Mouse (Mus musculus) megakaryocyte, embryonic 14.5 days (primary cell): ENCODE results near the gene Llgl2. TPM values are rescaled to one million over a fixed set of nuclear protein-coding genes. Genes with fewer than 3 reads are reported as not detected.

Experiments used
- H3K27me3 ChIP-seq: replicated peaks from 2 replicates; pipeline ENCODE3; 2012; ENCODE audit warnings: inconsistent platforms
- H3K36me3 ChIP-seq: replicated peaks from 2 replicates; pipeline ENCODE3; 2012; ENCODE audit warnings: low read length, inconsistent platforms, mixed read lengths
- H3K4me1 ChIP-seq: 2 replicates; pipeline ENCODE4 v1.6.1; 2012; ENCODE audit warnings: inconsistent platforms
- H3K4me3 ChIP-seq: replicated peaks from 2 replicates; pipeline ENCODE3; 2012; ENCODE audit warnings: moderate library complexity, mild to moderate bottlenecking, inconsistent platforms
- H3K9me3 ChIP-seq: 2 replicates; pipeline ENCODE4 v1.6.1; 2012; ENCODE audit warnings: inconsistent platforms
- FLI1 ChIP-seq: IDR thresholded peaks from 2 replicates; pipeline ENCODE4 v1.6.1; 2012; ENCODE audit warnings: low read length, inconsistent platforms, mixed read lengths
- GATA1 ChIP-seq: IDR thresholded peaks from 3 replicates; pipeline ENCODE4 v1.6.1; 2012; ENCODE audit warnings: mixed read lengths, low read length, inconsistent platforms, borderline replicate concordance
- polyA plus RNA-seq: library from polyadenylated mRNA; stranded (reverse); fragments of >175 nt; gene quantifications from 2 replicates; pipeline ENCODE4 v1.2.3, GENCODE M21; 2012; ENCODE audit warnings: low replicate concordance; ENCODE audit not compliant: insufficient read depth

Gene Llgl2
- polyA plus RNA-seq, 1 experiment: 12.4 TPM

DNA sequence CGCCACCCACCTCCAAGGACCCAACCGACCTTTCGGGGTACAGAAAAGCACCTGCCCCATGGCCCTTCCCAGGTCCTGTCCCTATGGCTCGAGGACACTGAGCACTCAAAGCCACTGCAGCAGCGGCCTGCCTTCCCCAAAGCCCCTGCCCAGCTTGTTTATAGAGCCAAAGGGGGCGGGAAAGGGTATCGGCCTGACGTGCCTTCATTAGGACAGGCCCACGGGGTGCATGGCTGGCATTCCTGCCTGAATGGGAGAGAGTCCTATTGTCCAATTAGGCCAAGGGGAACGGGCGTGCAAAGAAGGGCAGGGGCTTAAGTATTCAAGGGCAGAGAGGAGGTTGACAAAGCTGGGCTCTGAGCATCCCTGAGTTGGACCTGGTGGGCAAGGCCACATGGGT lies 15.9 kb upstream of the Llgl2 start:
- no peak overlapping the region for H3K4me3 ChIP-seq
- no peak for TF ChIP-seq FLI1
- no peak for TF ChIP-seq GATA1
- peaks cover 19% of the 10 kb centered on the region for H3K36me3 ChIP-seq
- peaks cover 38% of the 10 kb centered on the region for H3K4me1 ChIP-seq
- H3K9me3 ChIP-seq: no peaks in the 10 kb centered on the region
- H3K27me3 ChIP-seq: peaks cover 50% of the 10 kb centered on the region

DNA sequence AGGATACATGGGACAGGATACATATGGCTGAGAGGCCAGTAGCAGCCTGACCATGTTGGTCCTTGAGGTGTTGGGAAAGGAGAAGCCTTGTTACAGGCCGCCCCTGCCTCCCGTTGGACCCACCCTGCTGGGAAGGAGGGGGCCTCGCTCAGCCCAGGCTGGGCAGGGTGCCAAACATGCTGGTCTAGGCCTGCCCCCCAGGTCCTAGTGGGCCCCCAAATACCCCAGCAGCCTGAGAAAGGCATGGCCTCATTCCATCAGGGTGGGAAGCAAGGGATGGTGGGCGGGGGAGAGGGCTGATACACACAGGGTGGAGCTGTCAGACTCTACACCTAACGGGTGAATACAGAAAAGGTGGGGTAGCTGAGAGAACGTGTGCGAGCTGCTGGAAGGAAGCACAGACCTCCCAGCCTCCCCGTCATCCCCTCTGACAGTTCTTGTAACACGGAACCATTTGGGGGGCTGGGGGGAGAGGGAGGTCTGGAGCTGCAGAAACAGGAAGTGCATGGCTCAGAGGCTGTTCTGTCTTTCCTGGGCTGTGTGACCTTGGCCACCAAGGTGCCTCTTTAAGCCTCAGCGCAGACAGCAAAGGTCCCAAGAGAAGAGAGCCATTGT lies 15.0 kb upstream of the Llgl2 start:
- no peak overlapping the region for H3K4me3 ChIP-seq
- peaks cover 55% of the 10 kb centered on the region for H3K27me3 ChIP-seq
- no peaks in the 10 kb centered on the region for H3K9me3 ChIP-seq
- TF ChIP-seq FLI1 (no peak), GATA1 (no peak)
- H3K4me1 ChIP-seq: peaks cover 46% of the 10 kb centered on the region
- peaks cover 12% of the 10 kb centered on the region for H3K36me3 ChIP-seq

DNA sequence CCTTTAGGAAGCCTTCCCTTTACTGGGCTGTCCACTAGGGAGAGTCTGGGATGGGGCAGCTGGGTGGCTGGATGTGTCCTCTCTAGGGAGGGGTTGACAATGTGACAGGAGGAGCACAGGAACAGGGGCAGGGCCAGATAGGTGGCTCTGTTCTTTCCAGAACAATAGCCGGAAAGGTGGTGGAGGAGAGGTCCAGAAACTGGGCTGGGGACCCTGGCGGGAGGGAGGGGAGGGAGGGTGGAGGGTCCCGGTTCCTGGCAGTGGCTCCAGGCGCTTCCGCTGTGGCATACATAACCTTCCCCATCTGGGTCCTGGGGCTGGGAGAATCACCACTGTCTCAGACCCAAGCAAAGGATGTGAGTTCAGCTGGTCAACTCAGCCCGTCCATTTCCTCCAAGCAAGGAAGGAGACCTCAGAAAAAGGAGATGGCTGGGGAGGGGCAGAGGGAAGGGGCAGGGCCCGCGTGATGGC lies 14.5 kb upstream of the Llgl2 start:
- TF ChIP-seq GATA1: no peak
- no peak for TF ChIP-seq FLI1
- Histone ChIP-seq H3K27me3 (peaks cover 55% of the 10 kb centered on the region), H3K36me3 (peaks cover 11% of the 10 kb centered on the region), H3K4me3 (no peak overlapping the region), H3K9me3 (no peaks in the 10 kb centered on the region), H3K4me1 (peaks cover 51% of the 10 kb centered on the region)

DNA sequence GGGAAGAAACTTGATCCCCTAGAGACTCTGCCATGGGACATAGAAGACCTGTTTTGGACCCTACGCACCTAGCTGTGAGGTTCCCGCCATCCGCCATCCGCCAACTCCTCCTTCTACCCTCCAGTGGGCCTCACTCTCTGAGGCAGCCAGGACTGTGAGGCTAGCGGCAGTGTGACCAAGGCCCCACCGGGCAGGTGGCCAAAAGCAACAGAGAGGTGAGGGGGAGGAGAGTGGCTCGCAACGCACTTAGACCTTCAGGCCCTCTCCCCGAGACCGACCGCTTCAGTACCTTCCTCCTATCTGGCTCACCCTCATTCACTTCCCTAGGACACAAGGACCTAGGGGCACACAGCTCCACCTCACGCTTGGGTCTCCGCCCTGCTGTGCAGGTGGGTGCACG lies 13.5 kb upstream of the Llgl2 start:
- H3K4me3 ChIP-seq: no peak overlapping the region
- H3K36me3 ChIP-seq: peaks cover 3% of the 10 kb centered on the region
- TF ChIP-seq FLI1 (no peak), GATA1 (no peak)
- H3K9me3 ChIP-seq: no peaks in the 10 kb centered on the region
- peaks cover 52% of the 10 kb centered on the region for H3K4me1 ChIP-seq
- H3K27me3 ChIP-seq: peaks cover 53% of the 10 kb centered on the region

DNA sequence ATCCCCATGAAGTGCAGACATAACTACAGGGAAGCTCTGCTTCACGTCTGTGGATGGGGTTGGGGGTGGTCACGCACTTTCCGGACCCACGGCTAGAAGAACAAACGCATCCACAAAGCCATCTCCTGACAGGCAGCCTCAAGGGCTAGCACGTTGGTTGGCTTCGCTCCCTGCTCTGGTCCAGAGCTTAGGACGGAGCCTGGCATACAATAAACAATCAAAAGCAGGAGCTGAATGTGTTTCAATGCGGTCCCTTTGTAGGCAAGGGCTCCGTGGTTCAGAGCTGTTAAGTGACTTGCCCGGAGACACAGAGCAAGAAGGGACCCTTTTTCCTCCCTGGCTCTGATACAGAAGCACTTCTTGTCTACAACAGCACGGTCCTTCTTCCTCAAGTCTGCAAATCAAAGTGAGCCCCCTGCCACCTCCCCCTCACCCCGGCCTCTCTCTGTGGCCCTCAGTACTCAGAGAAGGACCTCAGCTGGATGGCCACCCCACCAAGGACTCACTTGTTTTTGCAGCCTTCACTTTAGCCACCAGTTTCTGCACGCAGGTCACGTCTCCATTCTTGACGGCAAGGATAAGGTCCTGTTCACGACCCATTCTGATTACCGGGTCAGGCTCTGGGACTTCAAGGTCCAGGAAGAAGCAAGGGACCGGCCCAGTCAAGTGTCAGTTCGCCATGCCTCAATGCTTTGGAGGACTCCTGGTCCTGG lies 12.3 kb upstream of the Llgl2 start:
- TF ChIP-seq FLI1 (no peak), GATA1 (no peak)
- peaks cover 5% of the 10 kb centered on the region for H3K36me3 ChIP-seq
- H3K4me3 ChIP-seq: no peak overlapping the region
- peaks cover 48% of the 10 kb centered on the region for H3K4me1 ChIP-seq
- no peaks in the 10 kb centered on the region for H3K9me3 ChIP-seq
- peaks cover 53% of the 10 kb centered on the region for H3K27me3 ChIP-seq

DNA sequence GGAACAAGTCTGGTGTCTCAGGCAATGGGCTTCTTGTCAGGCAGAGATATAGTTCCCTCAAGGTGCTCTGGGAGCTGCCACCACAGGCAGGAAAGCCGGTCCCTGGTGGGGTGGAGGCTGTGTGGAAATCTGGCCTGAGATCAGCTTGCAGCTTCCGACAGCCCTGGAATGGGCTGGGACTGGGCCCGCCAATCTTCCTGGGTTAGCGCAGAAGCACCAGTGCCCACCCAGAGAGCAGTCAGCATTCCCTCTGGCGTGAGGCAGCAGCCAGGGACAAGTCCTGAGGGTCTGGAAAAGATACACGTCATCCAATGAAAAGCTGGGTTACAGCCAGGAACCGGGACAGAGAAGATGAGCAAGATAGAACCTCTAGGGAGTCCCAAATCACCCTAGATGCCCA lies 11.8 kb upstream of the Llgl2 start:
- no peak overlapping the region for H3K4me3 ChIP-seq
- H3K27me3 ChIP-seq: peaks cover 53% of the 10 kb centered on the region
- H3K4me1 ChIP-seq: peaks cover 46% of the 10 kb centered on the region
- no peaks in the 10 kb centered on the region for H3K9me3 ChIP-seq
- no peak for TF ChIP-seq FLI1
- no peak for TF ChIP-seq GATA1
- H3K36me3 ChIP-seq: peaks cover 11% of the 10 kb centered on the region

- no peaks in the 10 kb centered on the region for H3K9me3 ChIP-seq
- TF ChIP-seq FLI1: no peak
- no peak for TF ChIP-seq GATA1
- peaks cover 15% of the 10 kb centered on the region for H3K36me3 ChIP-seq
- peak overlapping the region; percentile 93 for H3K4me3 ChIP-seq
- peaks cover 46% of the 10 kb centered on the region for H3K4me1 ChIP-seq
- peaks cover 51% of the 10 kb centered on the region for H3K27me3 ChIP-seq
Observed at GRCm38 (mm10) chr11:115812533-115813420, 11.1 kb upstream of the Llgl2 start.

DNA sequence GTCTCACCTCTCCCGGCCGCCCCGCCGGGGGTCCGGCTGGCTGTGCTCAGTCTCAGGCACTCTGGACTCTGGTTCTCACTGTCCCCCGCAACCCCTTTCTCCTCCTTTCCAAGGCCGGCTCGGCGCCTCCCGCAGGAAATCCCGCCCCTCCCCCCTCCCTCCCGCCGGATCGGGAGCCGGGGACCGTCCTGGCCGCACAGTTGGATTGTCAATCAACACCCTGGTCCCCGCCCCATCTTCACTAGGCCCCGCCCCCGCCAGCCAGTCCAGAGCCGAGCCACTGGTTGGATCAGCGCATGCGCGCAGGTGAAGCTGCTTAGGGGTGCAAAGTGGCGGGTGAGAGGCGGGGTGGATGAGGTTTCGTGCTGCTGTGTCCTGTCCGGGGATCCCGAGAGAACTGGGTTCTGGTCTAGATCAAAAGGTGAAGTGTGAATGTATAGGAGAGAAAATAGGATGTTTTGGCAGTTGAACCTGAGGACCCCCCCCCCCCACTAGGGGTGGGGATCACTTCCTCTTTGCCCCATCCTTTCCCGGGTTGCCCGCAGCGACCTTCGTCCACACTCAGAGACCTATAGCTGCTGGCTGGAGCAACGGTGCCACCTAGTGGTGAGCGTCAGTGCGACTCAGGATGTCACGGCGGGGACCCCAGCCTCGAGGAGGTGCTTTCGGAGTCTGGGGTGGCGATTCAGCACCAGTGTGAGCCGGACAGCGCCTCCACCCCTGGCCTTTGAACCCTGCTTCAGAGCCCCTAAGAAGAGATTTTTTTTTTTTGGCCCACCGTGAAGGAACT lies 10.1 kb upstream of the Llgl2 start, which contains the start of gene Caskin2:
Caskin2 (minus strand) TSS at position 133 of the 790 bp plus-strand sequence.
- TF ChIP-seq FLI1: no peak
- TF ChIP-seq GATA1: no peak
- peaks cover 42% of the 10 kb centered on the region for H3K27me3 ChIP-seq
- no peaks in the 10 kb centered on the region for H3K9me3 ChIP-seq
- H3K4me3 ChIP-seq: peak within 1 kb of the TSS; percentile 93
- peaks cover 43% of the 10 kb centered on the region for H3K4me1 ChIP-seq
- H3K36me3 ChIP-seq: peaks cover 21% of the 10 kb centered on the region
